ENCODE assay signal across 15 mouse cellular contexts in the genomic region with DNA sequence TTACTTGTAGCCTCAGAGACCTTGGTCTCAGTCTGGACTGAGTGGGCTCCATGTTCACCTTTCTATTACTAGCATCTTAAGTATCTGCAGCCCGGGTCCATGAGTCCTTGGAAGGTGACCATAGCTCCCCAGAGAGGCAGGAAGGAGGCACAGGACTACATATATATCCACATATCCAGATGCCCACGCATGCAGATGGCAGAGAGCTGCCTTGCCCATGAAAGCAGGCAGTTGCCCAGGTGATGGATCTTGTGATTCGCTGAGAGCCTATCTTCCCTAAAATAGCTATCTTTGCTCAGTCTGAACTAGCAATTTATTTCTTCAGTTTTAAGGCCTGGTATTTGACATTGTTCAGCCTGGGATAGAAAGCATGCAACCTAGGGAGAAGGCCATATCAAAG. TPM values are rescaled to one million over a fixed set of nuclear protein-coding genes. Genes with fewer than 3 reads are reported as not detected.
DNase-seq lines count a peak whose midpoint lies in the region; ATAC-seq and TF ChIP-seq lines count a peak whose summit lies in the region.
"Had no signal": no experiment of that assay in that cellular context is flagged by ENCODE, and none has a peak within 500 bp of the region (broad histone marks: within the 10 kb centered on the region; RNA-seq: fewer than 3 reads in every experiment).

No protein-coding gene starts in this region.

- no peaks in the 10 kb centered on the region for H3K9me3 ChIP-seq in hindbrain, postnatal 0 days (ENCODE audit: low read length)
- H3K9me3 ChIP-seq in hindbrain, embryonic 11.5 days (ENCODE audit: control insufficient read depth, low read length) = no peaks in the 10 kb centered on the region
- H3K9me3 ChIP-seq: liver, embryonic 13.5 days; neural tube, embryonic 15.5 days had no signal

- no peak overlapping the region for H3K27ac ChIP-seq in hindbrain, postnatal 0 days
- H3K27ac ChIP-seq in hindbrain, embryonic 11.5 days (ENCODE audit: low read depth, low read length) = no peak overlapping the region
- H3K27ac ChIP-seq: liver, embryonic 13.5 days; neural tube, embryonic 15.5 days had no signal

- ATAC-seq in hindbrain, postnatal 0 days = no peak
- no peak for ATAC-seq in hindbrain, embryonic 11.5 days (ENCODE audit: low FRiP score)

- no peaks in the 10 kb centered on the region for H3K36me3 ChIP-seq in hindbrain, postnatal 0 days (ENCODE audit: insufficient read depth, low read length)
- no peaks in the 10 kb centered on the region for H3K36me3 ChIP-seq in hindbrain, embryonic 11.5 days (ENCODE audit: control insufficient read depth, insufficient read depth, low read length)
- H3K36me3 ChIP-seq: liver, embryonic 13.5 days; neural tube, embryonic 15.5 days had no signal

- TF ChIP-seq CTCF in hindbrain, postnatal 0 days (IDR thresholded peaks at IDR 0.05; ENCODE audit: low read depth) = no peak

- no peak overlapping the region for H3K4me3 ChIP-seq in hindbrain, postnatal 0 days (ENCODE audit: low read length)
- no peak overlapping the region for H3K4me3 ChIP-seq in hindbrain, embryonic 11.5 days (ENCODE audit: low read depth, low read length)
- H3K4me3 ChIP-seq: liver, embryonic 13.5 days; neural tube, embryonic 15.5 days had no signal

- H3K4me1 ChIP-seq in hindbrain, postnatal 0 days (ENCODE audit: insufficient read depth, low read length) = no peaks in the 10 kb centered on the region
- H3K4me1 ChIP-seq in hindbrain, embryonic 11.5 days (replicated peaks; ENCODE audit: control insufficient read depth, insufficient read depth, low read length) = no peaks in the 10 kb centered on the region
- H3K4me1 ChIP-seq: neural tube, embryonic 15.5 days had no signal

- 0 out of 2 replicates have a peak overlapping the region, but pooled peaks have one; percentile 5 for H3K9ac ChIP-seq in hindbrain, postnatal 0 days (replicated peaks; ENCODE audit: low read length)
- H3K9ac ChIP-seq in hindbrain, embryonic 11.5 days (ENCODE audit: low read depth, low read length) = no peak overlapping the region
- H3K9ac ChIP-seq: liver, embryonic 13.5 days; neural tube, embryonic 15.5 days had no signal

- intact Hi-C loops in left cerebral cortex, postnatal 10 days (cut with DNase I) = no loop called here

- no peak overlapping the region for H3K4me2 ChIP-seq in hindbrain, postnatal 0 days (ENCODE audit: low read depth, low read length)
- H3K4me2 ChIP-seq in hindbrain, embryonic 11.5 days (replicated peaks; ENCODE audit: low read depth, low read length) = no peak overlapping the region
- H3K4me2 ChIP-seq: liver, embryonic 13.5 days; neural tube, embryonic 15.5 days had no signal

- DNase-seq in hindbrain, postnatal 0 days (ENCODE audit: low spot score) = no peak
- no peak for DNase-seq in hindbrain, embryonic 11.5 days (ENCODE audit: low spot score)
- peak; percentile 84 to 85 for DNase-seq in frontal cortex, adult 2 months (ENCODE audit: extremely low spot score in 1 of 2, low spot score in 1 of 2)
- DNase-seq in left cerebral cortex, postnatal 10 days (ENCODE audit: extremely low spot score in 1 of 2, low spot score in 2 of 2) = peak; percentile 45 to 59
- peak; percentile 76 for DNase-seq in right cerebral cortex, postnatal 25 days
- DNase-seq in urinary bladder, postnatal 10 days (ENCODE audit: low spot score) = no peak
- DNase-seq in heart, adult 9 months (ENCODE audit: low spot score in 2 of 2) = no peak
- no peak for DNase-seq in heart, adult 8-10 months (ENCODE audit: low spot score)
- DNase-seq: adrenal gland, postnatal 36 days; cerebellum, postnatal 25 days; kidney, adult 18-20 months; kidney, postnatal 25 days; liver, embryonic 13.5 days; lung, postnatal 14 days had no signal

- WGBS in hindbrain, postnatal 0 days = 84% methylated on average over 3 of the region's 3 CpGs
- 92% methylated on average over 3 of the region's 3 CpGs for WGBS in hindbrain, embryonic 11.5 days

- H3K27me3 ChIP-seq in hindbrain, postnatal 0 days (ENCODE audit: insufficient read depth, low read length) = no peaks in the 10 kb centered on the region
- no peaks in the 10 kb centered on the region for H3K27me3 ChIP-seq in hindbrain, embryonic 11.5 days (ENCODE audit: control insufficient read depth, insufficient read depth, low read length)
- H3K27me3 ChIP-seq: liver, embryonic 13.5 days; neural tube, embryonic 15.5 days had no signal

RNA-seq across cellular contexts. Expression of a gene that starts 15.9 kb away (rescaled TPM):
- 38.4 and 40.5 TPM in 2 replicates for total RNA-seq in hindbrain, postnatal 0 days (2014; rRNA removed)
- 2.7 and 2.9 TPM in 2 replicates for polyA plus RNA-seq in hindbrain, postnatal 0 days (2015; fragmentation: Nextera tagmentation; extraction: Ambion mirVana)
- 2.7 and 3.8 TPM in 2 replicates for polyA plus RNA-seq in hindbrain, embryonic 11.5 days (2014; fragmentation: Nextera tagmentation; extraction: Ambion mirVana)
- polyA plus RNA-seq in frontal cortex, adult 2 months (2012; rRNA removed) = 40.0 and 43.8 TPM in 2 replicates
- 10 to 100 TPM; 67.5 to 72.2 TPM for total RNA-seq in left cerebral cortex, postnatal 10 days (2021)
- total RNA-seq in heart, adult 8-10 months (2022) = 10 to 100 TPM; 10.7 to 11.8 (median 11.0) TPM

RNA-seq across cellular contexts. Expression of a gene that starts 31.4 kb away (rescaled TPM):
- 59.0 and 59.1 TPM in 2 replicates for total RNA-seq in hindbrain, postnatal 0 days (2014; rRNA removed)
- polyA plus RNA-seq in hindbrain, postnatal 0 days (2015; fragmentation: Nextera tagmentation; extraction: Ambion mirVana) = 71.1 and 73.9 TPM in 2 replicates
- polyA plus RNA-seq in hindbrain, embryonic 11.5 days (2014; fragmentation: Nextera tagmentation; extraction: Ambion mirVana) = 95.4 and 96.4 TPM in 2 replicates
- 154 and 165 TPM in 2 replicates for polyA plus RNA-seq in frontal cortex, adult 2 months (2012; rRNA removed)
- total RNA-seq in left cerebral cortex, postnatal 10 days (2021) = 100 to 1,000 TPM; 204 to 207 TPM
- 100 to 1,000 TPM in 2 of 4 experiments, 10 to 100 TPM in 2; 80.4 to 113 (median 96.5) TPM for total RNA-seq in heart, adult 8-10 months (2022)

Comparison
In these comparisons a context has a peak if more than half of its experiments do, and no peak if none do; other contexts are left out.
1. DNase-seq: peak in frontal cortex, adult 2 months (2 of 2), left cerebral cortex, postnatal 10 days (2 of 2) and right cerebral cortex, postnatal 25 days (single experiment); none in hindbrain, postnatal 0 days (single experiment), hindbrain, embryonic 11.5 days (single experiment), urinary bladder, postnatal 10 days (single experiment), heart, adult 9 months (0 of 2) and heart, adult 8-10 months (single experiment).